Mouse (Mus musculus): ENCODE data around the gene Tmcc2. TPM values are rescaled to one million over a fixed set of nuclear protein-coding genes. Genes with fewer than 3 reads are reported as not detected.

Tmcc2 gene
- polyA plus RNA-seq (2017; shearing (Covaris generic)): under 1 TPM; 0.92 TPM

DNA sequence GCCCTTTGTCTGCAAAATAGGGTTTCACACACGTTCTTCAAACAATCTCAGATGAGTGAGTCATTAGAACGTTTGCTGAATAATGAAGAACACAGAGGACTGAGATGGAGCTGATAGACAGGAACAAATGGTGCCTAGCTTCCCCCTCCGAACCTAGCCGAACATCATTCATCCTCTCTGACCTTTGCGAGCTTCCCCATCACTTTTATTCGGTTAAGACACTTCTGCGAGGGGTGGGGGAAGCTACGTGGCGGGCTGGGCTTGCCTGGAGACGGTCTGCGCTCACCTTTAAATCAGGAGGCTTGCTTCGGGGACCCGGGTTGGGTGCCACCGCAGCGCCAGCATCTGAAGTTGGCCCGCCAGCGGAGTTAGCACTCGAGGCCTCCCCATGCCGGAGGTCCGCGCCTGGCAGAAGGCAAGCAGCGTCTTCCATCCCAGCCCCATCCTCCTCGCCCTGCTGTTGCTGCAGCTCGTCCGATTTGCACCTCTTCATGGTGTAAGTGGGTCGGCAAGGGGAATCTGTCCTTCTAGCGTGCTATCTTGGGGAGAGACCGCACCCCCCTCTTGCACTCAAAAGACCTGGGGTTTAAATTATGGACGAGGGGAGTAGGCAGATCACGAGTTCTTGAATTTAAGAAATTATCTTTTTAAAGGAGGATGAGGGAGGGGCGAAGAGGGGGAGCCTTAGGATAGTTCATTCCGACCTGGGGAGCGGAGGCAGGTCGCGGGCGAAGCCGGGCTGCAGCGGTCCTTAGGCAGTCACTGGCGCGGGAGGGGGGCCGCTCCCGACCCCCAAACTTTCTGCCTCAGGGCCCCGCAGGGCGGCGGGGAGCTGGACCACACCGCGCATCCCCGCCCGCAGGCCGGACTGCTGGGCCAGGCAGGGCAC lies at the start of gene Tmcc2:
TSS of gene Tmcc2 (minus strand) at position 591 of the 889 bp plus-strand sequence.

GRCm38 (mm10) chr1:132417319-132418251 lies 26.5 kb upstream of the Tmcc2 start, which contains the start of gene Dstyk:
Dstyk (plus strand) TSS chr1:132417555.

GRCm38 (mm10) chr1:132315889-132316624 lies 75.0 kb downstream of the Tmcc2 start, which contains the start of gene Nuak2:
Nuak2 (plus strand) TSS chr1:132316126.

Other genes starting within 250 kb of the Tmcc2 start
- gene Lemd1, start 199.8 kb downstream of the Tmcc2 start, polyA plus RNA-seq (2017; shearing (Covaris generic)): under 1 TPM in 1 of 2 experiments, not detected in 1; 0.25 TPM
- gene AC124108.1, start 199.8 kb downstream of the Tmcc2 start, polyA plus RNA-seq (2017; shearing (Covaris generic)): not detected
- gene Gm10188, start 161.5 kb downstream of the Tmcc2 start, polyA plus RNA-seq (2017; shearing (Covaris generic)): not detected
- gene Klhdc8a, start 92.7 kb downstream of the Tmcc2 start, polyA plus RNA-seq (2017; shearing (Covaris generic)): not detected
- gene Nuak2, start 75.2 kb downstream of the Tmcc2 start, polyA plus RNA-seq (2017; shearing (Covaris generic)): 1 to 10 TPM; 3.4 to 3.6 TPM
- gene Dstyk, start 26.3 kb upstream of the Tmcc2 start, polyA plus RNA-seq (2017; shearing (Covaris generic)): 1 to 10 TPM; 5.3 to 6.7 TPM
- gene Rbbp5, start 86.1 kb upstream of the Tmcc2 start, polyA plus RNA-seq (2017; shearing (Covaris generic)): 10 to 100 TPM; 51.1 to 52.2 TPM
- gene Tmem81, start 114.9 kb upstream of the Tmcc2 start, polyA plus RNA-seq (2017; shearing (Covaris generic)): 1 to 10 TPM; 7.6 TPM
- gene Cntn2, start 152.0 kb upstream of the Tmcc2 start, polyA plus RNA-seq (2017; shearing (Covaris generic)): under 1 TPM; 0.11 TPM